Mouse (Mus musculus) T-helper 17 cell (primary cell): ENCODE results near the gene Gm37240.

Experiments
- in situ Hi-C, 2 experiments: fragments of 300-600 bp; cut with MboI, MseI; formaldehyde crosslinking; loops; 1 replicate in 1 of 2; 2 replicates in 1 of 2; pipeline ENCODE4 v1.15.1; 2025; ENCODE audit warnings: high pct_unique_total_duplicates in 2 of 2

Gene Gm37240

DNA sequence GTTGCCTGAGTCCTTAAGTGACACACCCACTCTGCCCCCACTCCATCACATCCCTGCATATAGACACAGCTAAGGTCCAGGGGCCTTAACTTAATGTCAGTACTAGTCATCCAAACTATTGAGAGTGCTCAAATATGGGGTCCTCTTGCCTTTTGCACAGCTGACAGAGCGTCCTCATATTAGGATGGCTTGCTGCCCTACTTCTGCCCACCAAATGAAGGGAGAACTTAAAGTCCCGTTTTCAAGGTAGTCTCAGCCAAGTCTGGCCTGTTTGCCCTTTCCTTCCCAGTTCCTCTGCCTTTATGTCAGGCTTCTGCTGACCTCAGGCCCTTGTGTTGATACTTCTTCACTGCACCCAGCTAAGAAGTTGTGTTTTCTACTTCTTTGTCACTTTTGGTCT lies 914.4 kb downstream of the Gm37240 start:
- in situ Hi-C loops = loop anchor here in 1 of 2 experiments (10.0 kb wide), 1 partner anchor 612 kb away; no protein-coding TSS in a partner anchor

DNA sequence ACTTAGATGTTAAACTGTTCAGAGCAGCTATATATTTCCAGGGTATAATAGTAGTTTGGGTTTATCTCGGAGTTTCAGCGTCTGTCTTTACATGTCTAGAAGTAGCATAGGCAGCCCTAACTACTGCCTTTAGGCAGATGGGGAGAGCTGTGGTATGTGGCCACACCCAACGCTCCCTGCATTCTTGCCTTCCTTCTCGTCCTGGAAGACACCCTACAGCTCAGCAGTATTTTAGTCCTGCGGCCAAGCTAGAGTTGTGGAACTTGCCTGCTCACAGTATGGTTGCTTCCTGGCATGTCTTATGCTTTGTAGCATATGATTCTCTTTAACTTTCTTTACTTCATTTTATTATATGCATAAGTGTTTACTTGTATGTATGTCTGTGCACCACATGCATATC lies 915.8 kb downstream of the Gm37240 start:
- in situ Hi-C loops = loop anchor here in 1 of 2 experiments (10.0 kb wide), 1 partner anchor 613 kb away; no protein-coding TSS in a partner anchor

DNA sequence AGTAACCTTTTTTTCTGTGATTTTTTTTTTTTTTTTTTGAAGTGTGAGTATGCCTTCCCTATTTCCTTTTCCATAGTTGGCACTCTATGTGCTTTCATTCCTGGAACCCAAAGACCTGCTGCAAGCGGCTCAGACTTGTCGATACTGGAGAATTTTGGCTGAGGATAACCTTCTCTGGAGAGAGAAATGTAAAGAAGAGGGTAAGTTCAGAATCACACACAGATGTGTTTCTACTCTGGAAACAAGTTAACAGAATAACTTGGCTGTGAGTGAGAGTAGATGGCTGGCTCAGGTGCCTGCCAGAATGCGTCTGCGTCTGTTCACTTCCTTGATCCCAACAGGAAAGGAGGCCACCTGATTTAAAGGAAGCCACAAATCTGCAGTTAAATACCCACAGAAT lies 920.0 kb downstream of the Gm37240 start:
- in situ Hi-C loops = no loop called here

DNA sequence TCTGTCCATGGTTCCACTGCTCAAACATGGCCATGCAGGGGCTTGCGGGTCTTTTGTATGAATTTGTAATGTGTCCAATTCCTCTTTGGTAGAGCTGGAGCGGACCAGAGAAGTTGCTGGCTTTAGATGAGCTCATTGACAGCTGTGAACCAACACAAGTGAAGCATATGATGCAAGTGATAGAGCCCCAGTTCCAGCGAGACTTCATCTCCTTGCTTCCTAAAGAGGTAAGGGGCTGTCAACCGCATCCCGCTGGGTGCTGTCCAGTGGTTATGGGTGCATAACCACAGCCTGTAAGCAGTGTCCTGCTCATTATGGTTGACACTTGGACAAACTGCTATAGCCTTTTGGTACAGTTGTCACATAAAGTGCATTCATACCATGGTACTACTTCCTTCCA lies 922.2 kb downstream of the Gm37240 start:
- in situ Hi-C loops = no loop called here

DNA sequence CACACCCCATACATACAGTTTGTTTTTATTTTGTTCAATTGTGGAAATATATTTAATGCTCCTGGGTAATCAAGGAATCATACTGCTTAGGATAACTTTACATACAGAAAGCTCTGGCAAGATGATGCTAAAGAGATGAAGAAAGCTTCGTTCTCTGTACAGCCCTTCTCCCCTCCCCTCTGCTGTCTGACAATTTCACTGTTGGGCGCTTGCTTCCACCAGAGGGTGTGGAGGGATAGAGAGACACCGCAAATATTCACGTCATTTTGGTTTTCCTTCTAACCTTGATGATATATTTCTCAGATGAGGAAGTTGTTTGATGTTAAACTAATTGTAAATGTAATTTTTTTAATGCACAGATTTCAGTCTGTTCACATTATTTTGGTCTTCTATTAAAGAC lies 931.5 kb downstream of the Gm37240 start:
- in situ Hi-C loops = no loop called here

DNA sequence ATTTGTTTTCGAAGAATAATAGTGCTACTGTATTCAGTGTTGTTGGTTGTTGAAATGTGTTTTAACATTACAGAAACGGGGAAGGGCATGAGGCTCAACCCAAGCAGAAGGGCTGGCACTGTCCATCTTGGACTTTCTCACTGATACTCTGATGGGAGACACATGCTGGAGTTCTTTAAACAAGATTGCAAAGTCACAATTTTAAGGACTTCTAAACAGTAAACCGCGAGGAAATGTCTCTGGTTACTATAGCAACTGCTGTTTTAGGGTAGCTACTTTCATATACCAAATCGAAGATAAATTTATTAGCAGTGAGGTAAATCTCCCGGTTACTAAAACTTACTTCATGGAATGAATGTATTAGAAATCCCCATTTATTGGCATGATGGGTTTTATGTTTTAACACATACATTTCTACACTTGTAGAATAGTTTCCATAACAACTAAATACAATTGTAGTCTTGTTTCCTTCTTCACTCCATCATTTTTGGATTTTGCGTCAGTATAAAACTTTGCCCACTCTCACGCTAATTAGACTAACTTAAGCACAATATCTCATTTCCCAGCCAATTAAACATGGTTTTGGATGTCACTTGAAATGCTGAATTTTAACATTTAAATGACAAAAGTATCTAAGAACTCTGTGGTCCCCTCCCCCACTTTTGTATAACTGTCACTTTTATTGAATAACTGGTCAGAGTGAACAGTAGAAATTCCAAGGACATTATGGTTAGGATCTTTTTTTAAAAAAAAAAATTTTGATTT lies 932.1 kb downstream of the Gm37240 start:
- in situ Hi-C loops = no loop called here

DNA sequence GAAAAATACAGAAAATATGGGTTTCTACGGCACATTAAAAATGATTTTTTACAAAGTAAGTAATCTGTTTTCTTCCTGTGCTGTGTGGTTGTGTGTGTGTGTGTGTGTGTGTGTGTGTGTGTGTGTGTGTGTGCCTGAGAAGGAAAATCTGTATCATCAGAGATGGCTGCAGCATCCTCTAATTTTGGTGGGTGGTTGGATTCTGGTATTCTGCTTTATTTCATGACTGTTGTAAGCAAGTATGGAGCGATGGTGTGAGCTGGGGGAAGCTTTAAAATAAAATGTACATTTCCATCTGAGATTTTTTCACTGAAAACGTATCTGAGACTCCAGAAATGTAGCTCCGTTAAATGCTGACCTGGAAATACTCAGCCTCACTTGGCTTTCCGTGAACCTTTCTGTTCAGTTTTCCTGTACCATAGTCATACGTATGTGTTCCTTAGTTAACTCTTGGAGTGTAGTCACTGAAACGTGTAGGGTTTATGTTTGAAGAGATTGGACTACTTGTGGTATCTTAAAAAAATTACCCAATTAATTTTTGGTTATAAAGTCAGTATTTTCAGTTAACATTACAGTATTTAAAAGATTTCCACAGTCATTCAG lies 934.6 kb downstream of the Gm37240 start:
- in situ Hi-C loops = no loop called here

DNA sequence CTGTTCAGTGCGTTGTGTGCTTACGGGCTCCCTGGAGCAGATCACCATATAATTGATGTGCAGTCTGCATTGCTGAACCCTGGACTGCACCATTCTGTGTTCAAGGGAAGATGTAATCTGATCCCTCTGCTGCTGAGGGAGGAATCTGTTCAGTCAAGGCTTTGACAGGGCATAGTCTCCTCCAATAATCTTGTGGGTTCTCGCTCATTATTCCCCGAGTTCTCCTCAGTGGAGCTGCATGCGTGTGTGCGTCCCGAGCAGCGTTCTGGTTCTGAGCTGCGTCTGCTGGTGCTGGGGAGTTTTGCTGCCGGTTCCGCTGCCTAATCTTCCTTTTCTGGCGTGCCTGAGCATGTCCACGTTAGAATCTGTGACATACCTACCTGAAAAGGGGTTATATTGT lies 935.2 kb downstream of the Gm37240 start:
- in situ Hi-C loops = no loop called here

DNA sequence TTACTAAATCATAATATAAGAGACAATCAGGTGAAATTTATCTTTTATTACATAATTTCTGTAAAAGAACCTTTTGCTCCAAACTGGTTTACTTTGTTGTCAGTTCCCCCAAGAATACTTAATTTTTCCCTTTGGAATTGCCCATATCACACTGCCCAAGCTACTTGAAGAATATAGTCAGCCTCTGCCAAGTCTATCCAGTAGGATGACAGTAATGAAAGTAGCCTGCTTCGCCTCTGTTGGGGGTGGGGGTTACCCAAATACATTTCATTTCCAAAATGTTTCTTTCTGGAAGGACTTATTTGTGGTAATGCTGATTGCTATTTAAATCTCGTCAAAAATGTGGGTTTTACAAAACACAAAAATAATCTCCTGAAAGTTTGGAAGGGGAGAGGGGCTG lies 935.6 kb downstream of the Gm37240 start:
- in situ Hi-C loops = no loop called here

DNA sequence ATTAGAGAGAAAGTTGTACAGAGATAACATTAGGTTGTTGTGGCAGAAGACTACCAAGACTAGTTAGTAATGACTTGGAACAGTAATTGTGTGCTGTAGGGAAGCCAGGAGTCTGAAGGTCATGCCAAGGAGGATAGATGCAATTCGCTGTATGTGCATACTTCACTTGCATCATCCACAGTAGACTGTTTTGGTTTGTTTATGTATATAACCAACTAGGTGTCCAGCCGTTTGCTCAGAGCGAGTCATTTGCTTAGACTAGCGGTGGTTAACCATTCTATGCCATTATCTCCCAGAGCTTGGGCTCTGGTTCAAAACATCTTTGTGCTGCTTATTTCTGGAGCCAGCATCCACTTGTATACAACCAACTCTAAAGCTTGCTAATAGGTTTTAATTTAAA lies 937.9 kb downstream of the Gm37240 start:
- in situ Hi-C loops = no loop called here

DNA sequence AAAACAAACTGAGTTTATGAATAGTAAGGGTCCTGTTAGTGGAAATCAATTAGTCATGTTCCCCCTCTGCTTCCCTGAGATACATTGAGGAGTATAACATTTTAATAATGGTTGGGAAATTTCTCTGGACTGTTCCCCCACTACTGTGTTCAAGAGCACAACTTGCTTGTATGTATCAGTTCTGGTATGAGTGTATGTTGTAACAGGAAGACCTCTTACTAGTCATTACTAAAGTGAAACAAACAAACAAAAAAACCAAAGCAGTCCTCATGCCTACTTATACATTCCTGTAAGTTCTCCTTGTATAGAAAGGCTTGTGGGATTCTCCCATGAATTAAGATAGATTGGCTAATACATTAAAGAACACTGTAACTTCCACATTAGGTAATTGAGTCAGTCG lies 940.9 kb downstream of the Gm37240 start:
- in situ Hi-C loops = no loop called here

DNA sequence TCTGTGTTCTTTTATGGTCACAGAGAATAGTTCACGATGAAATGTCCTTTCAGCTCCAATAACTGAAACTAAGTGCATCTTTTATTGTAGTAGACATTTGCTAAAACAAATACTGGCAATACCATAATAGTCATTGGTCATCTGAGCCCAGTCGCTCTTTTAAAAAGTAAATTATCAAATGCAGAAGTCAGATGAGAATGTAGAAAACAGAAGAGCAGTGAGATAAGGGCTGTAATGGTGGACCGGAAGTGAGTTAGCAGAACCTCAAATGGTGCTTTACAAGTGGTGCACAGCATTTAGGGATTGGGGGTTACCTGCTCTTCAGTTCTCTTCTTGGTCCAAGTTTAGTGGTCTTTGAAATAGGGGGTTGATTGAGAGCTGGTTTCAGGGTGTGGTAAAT lies 942.4 kb downstream of the Gm37240 start:
- in situ Hi-C loops = no loop called here

DNA sequence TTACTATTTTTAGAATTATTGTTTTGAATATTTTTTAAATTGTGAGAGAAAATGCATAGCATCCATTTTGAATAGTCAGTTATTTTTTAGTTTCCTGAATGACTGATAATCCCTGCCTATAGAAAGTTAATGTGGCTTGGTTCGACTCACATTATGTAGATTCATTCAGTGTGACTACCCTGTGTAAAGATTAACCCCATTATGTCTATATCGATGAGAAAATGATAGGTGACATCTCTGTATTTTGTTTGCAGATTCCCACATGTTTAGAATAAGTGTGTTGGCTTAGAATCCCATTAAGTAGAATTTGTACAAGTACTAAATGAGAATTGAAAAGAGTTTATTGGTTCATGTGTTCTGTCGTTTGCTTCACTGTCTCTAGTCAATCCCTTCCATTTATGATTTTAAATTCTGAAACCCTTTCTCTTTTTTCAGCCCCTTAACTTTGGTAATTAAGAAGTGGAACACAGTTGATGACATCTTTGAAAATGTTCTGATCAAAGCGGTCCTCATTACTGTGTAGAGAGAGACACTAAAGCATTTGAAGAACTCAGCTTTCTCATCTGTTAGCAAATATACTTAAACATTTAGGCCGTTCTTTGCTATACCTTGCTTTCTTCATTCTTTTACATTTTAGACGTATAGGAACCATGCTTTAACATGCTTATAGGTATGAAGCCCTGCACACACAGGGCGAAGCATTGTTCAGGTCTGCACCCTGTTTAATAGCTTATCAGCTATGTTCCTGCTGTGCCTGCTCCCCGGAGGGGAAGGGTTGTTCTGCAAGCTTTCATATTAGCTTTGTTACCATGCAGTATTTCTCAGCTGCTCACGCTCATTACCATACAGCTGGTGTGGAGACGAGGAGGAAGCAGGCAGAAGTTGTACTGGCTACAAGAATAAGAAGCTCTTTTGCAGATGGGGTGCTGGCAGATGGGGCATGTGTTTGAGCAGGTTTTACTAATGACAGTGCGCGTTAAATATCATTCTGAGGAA lies 949.7 kb downstream of the Gm37240 start:
- in situ Hi-C loops = no loop called here

DNA sequence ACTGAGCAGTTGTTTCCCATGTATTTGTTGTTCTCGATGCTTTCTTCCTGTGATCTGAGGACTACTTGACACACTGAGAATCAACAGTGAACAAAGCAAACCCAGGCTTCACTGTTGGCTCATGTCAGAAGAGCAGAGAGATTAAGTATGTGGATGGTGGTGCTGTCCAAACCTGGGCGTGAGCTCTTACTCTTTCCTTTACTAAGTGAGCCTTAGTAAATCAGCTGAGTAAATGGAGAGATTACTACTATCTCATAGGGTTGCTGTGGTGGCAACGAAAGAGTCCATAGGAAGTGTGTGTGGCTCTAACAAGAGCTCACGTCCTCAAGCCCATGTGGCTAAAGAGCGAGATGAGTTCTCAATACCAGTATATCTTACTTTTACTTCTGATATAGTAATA lies 950.4 kb downstream of the Gm37240 start:
- in situ Hi-C loops = no loop called here

DNA sequence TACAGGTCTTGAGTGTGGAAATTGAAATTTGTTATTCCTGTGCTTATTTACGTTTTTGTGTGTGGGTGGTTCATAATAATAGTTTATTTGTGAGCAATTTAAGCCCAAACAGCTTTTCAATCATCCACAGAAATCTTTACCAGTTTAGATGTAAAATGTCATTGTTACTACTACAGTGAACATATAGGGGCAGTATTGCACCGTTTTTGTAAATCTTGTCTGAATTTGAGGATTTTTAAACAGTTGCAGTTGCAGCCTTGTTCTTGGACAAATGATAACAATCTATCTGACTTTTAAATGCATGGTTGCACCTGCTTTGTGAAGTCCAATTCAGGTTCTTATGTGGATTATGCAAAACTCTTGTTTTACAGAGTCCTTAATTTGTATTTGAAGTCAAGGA lies 951.1 kb downstream of the Gm37240 start:
- in situ Hi-C loops = no loop called here

DNA sequence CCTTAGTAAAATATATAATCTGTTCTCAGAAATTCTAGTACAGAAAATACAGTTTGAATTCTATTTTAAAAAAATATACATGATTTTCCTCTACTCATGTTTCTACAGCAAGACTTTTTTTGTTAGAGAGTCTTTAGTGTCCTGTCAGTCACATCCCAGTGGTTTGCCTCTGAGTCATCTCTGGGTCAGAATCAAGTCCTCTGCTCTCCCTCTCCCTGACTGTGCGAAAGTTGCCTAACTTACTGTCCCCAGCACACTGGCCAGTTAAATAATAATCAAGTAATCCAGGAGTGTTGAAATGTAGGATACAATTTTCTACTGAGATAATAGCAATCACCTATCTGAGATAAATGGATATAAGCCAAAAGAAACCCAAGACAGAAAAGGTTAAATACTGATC lies 951.6 kb downstream of the Gm37240 start:
- in situ Hi-C loops = no loop called here

DNA sequence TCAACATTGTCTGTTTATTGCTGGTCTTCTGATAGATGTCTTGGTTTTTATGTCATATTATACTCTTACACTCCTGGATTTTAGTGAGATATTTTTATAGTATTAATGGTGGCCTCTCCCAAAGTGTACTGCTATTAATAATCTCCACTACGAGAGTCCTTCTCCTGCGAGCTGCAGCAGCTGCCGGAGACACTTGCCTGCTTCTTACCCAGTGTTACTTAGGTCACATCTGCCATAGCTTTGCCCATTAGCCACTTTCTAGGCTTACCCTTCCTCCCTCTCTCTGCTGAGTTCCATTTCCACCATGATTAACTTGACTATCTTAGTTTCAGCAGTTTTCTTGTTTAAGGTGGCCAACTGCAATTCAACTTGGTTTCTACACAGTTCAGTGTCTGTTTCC lies 956.6 kb downstream of the Gm37240 start:
- in situ Hi-C loops = no loop called here

DNA sequence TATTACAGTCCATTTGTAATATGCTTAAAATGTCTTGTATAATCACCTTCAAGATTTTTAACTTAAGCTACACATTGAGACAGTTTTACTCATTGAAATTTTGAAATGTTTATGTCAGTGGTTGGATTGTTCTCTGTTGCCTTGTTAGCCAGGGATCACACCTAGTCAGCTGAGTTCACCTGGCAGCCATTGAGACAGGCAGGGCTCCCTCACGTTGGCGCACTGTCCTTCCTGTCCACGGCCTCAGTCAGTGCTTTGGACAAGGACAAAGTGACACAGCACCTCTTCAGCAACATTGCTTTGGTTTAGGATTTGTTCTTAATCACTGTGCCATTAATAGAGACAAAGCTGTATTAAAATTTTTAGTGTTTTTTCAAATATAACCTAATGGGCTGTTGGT lies 958.1 kb downstream of the Gm37240 start:
- in situ Hi-C loops = no loop called here

DNA sequence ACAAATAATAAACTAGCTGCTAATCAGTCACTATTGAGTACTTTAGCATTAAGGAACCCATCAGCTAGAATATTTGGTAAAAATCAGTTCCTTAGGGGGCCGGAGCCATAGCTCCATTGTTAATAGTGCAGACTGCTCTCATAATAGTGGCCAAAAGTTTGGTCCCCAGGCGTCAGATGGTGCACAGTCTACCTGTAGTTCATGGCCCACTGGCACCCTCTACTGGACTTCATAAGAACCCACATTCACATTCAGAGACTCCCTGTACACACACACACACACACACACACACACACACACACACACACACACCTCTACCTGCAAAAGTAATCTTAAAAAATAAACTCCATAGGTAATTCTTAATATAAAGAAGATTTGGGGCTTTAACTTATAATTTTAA lies 959.4 kb downstream of the Gm37240 start:
- in situ Hi-C loops = no loop called here

DNA sequence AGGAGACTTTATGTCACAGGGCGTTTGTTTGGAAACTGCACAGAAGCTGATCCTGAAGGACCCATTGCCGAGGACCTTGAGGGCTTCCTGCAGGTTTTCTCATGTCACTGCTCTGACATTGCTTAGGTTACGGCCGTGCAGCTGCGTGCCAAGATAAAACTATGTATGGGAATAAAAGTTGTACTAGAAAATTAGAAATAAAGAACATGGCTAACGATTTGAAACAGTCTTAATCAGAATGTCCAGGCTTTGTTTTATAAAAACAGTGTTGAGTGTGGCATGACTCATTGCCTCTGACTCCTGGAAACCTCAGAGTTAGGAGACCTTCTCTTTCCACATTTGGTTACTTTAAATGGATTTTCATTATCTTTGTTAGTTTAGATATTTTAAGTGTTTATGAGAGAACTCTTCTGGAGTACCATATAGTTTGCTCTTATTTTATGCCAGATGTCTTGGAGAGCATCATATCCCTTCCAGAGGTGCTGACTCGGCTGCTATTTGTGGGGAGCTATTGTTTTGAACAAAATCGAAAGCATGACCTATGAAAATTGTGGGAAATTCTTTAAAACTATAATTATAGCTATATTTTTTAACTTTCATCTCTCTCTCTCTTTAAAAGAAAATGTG lies 960.0 kb downstream of the Gm37240 start:
- in situ Hi-C loops = no loop called here

DNA sequence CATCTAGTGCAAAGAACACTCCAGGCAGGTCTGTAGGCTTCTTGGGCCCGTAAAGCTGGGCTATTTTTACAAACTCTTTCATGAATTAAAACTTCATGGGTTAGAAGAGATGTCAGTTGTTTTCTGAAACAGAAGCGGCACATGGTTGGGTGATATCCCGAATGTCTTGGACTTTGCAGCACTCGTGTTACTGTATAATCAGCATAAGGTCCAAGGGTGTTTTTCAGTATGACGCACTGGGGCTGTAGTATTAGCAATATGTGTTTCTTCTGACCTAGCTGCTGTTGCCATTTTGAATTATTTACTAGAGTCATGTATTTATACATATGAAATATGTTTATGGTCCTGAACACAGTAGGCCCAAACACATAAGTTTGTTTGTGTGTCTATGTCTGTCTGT lies 961.2 kb downstream of the Gm37240 start:
- in situ Hi-C loops = no loop called here

DNA sequence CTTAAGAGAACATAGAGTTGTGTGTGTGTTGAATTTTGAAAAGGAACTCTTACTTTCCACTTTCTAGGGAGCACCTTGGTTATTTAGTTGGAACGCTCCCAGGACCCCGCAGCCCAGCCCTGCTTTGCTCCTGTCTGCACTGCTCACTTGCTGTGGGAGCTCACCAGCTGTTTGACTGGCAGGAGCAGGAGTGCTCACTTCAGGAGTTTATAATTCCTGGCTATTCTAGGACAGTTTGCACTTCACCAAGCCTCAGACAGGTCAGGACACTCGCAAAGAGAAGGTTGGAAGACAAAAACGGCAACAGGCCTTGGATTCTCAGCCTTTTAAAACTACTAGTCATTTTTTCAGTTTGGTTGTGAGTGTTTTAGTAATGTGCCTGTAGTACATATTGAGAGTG lies 962.1 kb downstream of the Gm37240 start:
- in situ Hi-C loops = no loop called here
